Mouse (Mus musculus) thymus, adult 2 months (tissue): ENCODE measurements around the gene Nrn1l. TPM values are rescaled to one million over a fixed set of nuclear protein-coding genes. Genes with fewer than 3 reads are reported as not detected.
A peak's percentile ranks its signal among the peaks of the same experiment; 100 is the strongest.

ENCODE experiments used
- DNase-seq: peaks from one replicate; pipeline ENCODE4 v3.0.0; 2021
- H3K27ac ChIP-seq: fragments of 200-500 bp; 2 replicates; pipeline ENCODE4 v1.5.1; 2012; ENCODE audit warnings: low read length, control low read depth; ENCODE audit not compliant: control insufficient read depth, insufficient read depth
- H3K27me3 ChIP-seq: fragments of 200-500 bp; 2 replicates; pipeline ENCODE4 v1.6.1; 2012; ENCODE audit warnings: mild to moderate bottlenecking, low read length, moderate library complexity, mixed read lengths; ENCODE audit not compliant: control insufficient read depth, insufficient read depth
- H3K36me3 ChIP-seq: fragments of 200-500 bp; 2 replicates; pipeline ENCODE4 v1.6.1; 2012; ENCODE audit warnings: mild to moderate bottlenecking, low read length, moderate library complexity; ENCODE audit not compliant: control insufficient read depth, insufficient read depth
- H3K4me1 ChIP-seq: fragments of 200-500 bp; replicated peaks from 2 replicates; pipeline ENCODE4 v1.6.1; 2012; ENCODE audit warnings: low read length; ENCODE audit not compliant: control insufficient read depth, insufficient read depth
- H3K4me3 ChIP-seq: fragments of 200-500 bp; 2 replicates; pipeline ENCODE4 v1.5.1; 2012; ENCODE audit warnings: mild to moderate bottlenecking, low read length, control low read depth, moderate library complexity; ENCODE audit not compliant: control insufficient read depth, insufficient read depth
- CTCF ChIP-seq: fragments of 200-500 bp; IDR thresholded peaks from 2 replicates; pipeline ENCODE4 v1.5.1; 2012; ENCODE audit warnings: mild to moderate bottlenecking, control low read depth, low read length, moderate library complexity, borderline replicate concordance; ENCODE audit not compliant: control insufficient read depth, poor library complexity, insufficient read depth; ENCODE audit errors: extremely low read depth
- POLR2A ChIP-seq: fragments of 200-500 bp; IDR thresholded peaks from 2 replicates; pipeline ENCODE4 v1.6.1; 2012; ENCODE audit warnings: mild to moderate bottlenecking, low read length, control low read depth, moderate library complexity; ENCODE audit not compliant: control insufficient read depth, poor library complexity, insufficient read depth; ENCODE audit errors: extremely low read depth
- WGBS: fragments of 180-500 bp; shearing (Covaris S2); methylation state at CpG from one replicate; pipeline ENCODE4 v1.1.7; 2018; 5-methylcytosine and 5-hydroxymethylcytosine counted together
- polyA plus RNA-seq: library from polyadenylated mRNA; depleted of rRNA; stranded (reverse); fragments of >200 nt; gene quantifications from 2 replicates; pipeline ENCODE4 v1.2.3, GENCODE M21; 2012

Gene Nrn1l
- polyA plus RNA-seq, 1 experiment, result 5.3 TPM

GRCm38 (mm10) chr8:105892432-105892831, 935 bp upstream of the Nrn1l start:
- no peaks in the 10 kb centered on the region for H3K4me1 ChIP-seq
- peaks cover 36% of the 10 kb centered on the region for H3K36me3 ChIP-seq
- no peaks in the 10 kb centered on the region for H3K27me3 ChIP-seq
- 93% methylated on average over 6 of the region's 6 CpGs for WGBS
- H3K27ac ChIP-seq, result no peak overlapping the region
- no peak overlapping the region for H3K4me3 ChIP-seq
- no peak for TF ChIP-seq CTCF
- no peak for TF ChIP-seq POLR2A
- DNase-seq, result peak; percentile 39

- WGBS, result 94% methylated on average over 9 of the region's 9 CpGs
Measured at GRCm38 (mm10) chr8:105897801-105898480, 4.6 kb downstream of the Nrn1l start.

GRCm38 (mm10) chr8:105900180-105900940, 7.0 kb downstream of the Nrn1l start, which contains the start of gene Pskh1:
TSS of gene Pskh1 (plus strand) at chr8:105900441.
- H3K27ac ChIP-seq, result peak within 1 kb of the TSS; percentile 39
- peak within 1 kb of the TSS; percentile 91 for H3K4me3 ChIP-seq
- TF ChIP-seq CTCF (peak; percentile 55; the same call in 1 of the 2 replicates), POLR2A (peak; percentile 88)
- DNase-seq, result peak; percentile 92
- under 1% methylated on average over 68 of the region's 68 CpGs for WGBS
- H3K36me3 ChIP-seq, result no peaks in the 10 kb centered on the region
- H3K4me1 ChIP-seq, result 0 out of 2 replicates have a peak, but pooled peaks cover 2% of the 10 kb centered on the region
- no peaks in the 10 kb centered on the region for H3K27me3 ChIP-seq

More at GRCm38 (mm10) chr8:105897801-105898480, 4.6 kb downstream of the Nrn1l start:
- Histone ChIP-seq H3K4me1 (0 out of 2 replicates have a peak, but pooled peaks cover 2% of the 10 kb centered on the region), H3K27me3 (no peaks in the 10 kb centered on the region), H3K36me3 (no peaks in the 10 kb centered on the region), H3K27ac (no peak overlapping the region), H3K4me3 (no peak overlapping the region)
- TF ChIP-seq CTCF (no peak), POLR2A (no peak)
- DNase-seq, result no peak

- peak overlapping the region; percentile 91 for H3K4me3 ChIP-seq
- H3K27ac ChIP-seq, result peak overlapping the region; percentile 39
- H3K27me3 ChIP-seq, result no peaks in the 10 kb centered on the region
- no peak for DNase-seq
- 0 out of 2 replicates have a peak, but pooled peaks cover 2% of the 10 kb centered on the region for H3K4me1 ChIP-seq
- no peaks in the 10 kb centered on the region for H3K36me3 ChIP-seq
- TF ChIP-seq POLR2A (no peak), CTCF (no peak)
- 24% methylated on average over 16 of the region's 16 CpGs for WGBS
Measured at GRCm38 (mm10) chr8:105900941-105901616, 7.7 kb downstream of the Nrn1l start.

- no peak overlapping the region for H3K4me3 ChIP-seq
- peak overlapping the region; percentile 31 for H3K27ac ChIP-seq
- H3K4me1 ChIP-seq, result peaks cover 6% of the 10 kb centered on the region
- 77% methylated on average over 3 of the region's 3 CpGs for WGBS
- H3K27me3 ChIP-seq, result no peaks in the 10 kb centered on the region
- DNase-seq, result no peak
- TF ChIP-seq POLR2A (no peak), CTCF (no peak)
- H3K36me3 ChIP-seq, result no peaks in the 10 kb centered on the region
Measured at GRCm38 (mm10) chr8:105919390-105919789, 26.0 kb downstream of the Nrn1l start.

GRCm38 (mm10) chr8:105925123-105925522, 31.8 kb downstream of the Nrn1l start:
- Histone ChIP-seq H3K36me3 (peaks cover 6% of the 10 kb centered on the region; the same call in 1 of the 2 replicates), H3K27ac (no peak overlapping the region), H3K27me3 (no peaks in the 10 kb centered on the region), H3K4me3 (no peak overlapping the region), H3K4me1 (no peaks in the 10 kb centered on the region)
- WGBS, result 93% methylated on average over 3 of the region's 3 CpGs
- TF ChIP-seq POLR2A (no peak), CTCF (no peak)
- no peak for DNase-seq
